Mouse (Mus musculus) common myeloid progenitor, adult 5-6 weeks (primary cell): ENCODE results near the gene Washc3. TPM values are rescaled to one million over a fixed set of nuclear protein-coding genes. Genes with fewer than 3 reads are reported as not detected.

Experiments
- ATAC-seq: replicated peaks from 2 replicates; pipeline ENCODE4 v1.8.0; 2016; ENCODE audit warnings: low read depth, mild to moderate bottlenecking, moderate TSS enrichment, inconsistent platforms; ENCODE audit not compliant: poor library complexity, severe bottlenecking
- total RNA-seq: library from RNA; stranded (forward); fragments of 200-1000, 187-1606 nt; gene quantifications from 2 replicates; pipeline ENCODE4 v1.2.3, GENCODE M21; 2017

Gene Washc3
- total RNA-seq, 1 experiment from 2014 or later: 35.9 TPM

DNA sequence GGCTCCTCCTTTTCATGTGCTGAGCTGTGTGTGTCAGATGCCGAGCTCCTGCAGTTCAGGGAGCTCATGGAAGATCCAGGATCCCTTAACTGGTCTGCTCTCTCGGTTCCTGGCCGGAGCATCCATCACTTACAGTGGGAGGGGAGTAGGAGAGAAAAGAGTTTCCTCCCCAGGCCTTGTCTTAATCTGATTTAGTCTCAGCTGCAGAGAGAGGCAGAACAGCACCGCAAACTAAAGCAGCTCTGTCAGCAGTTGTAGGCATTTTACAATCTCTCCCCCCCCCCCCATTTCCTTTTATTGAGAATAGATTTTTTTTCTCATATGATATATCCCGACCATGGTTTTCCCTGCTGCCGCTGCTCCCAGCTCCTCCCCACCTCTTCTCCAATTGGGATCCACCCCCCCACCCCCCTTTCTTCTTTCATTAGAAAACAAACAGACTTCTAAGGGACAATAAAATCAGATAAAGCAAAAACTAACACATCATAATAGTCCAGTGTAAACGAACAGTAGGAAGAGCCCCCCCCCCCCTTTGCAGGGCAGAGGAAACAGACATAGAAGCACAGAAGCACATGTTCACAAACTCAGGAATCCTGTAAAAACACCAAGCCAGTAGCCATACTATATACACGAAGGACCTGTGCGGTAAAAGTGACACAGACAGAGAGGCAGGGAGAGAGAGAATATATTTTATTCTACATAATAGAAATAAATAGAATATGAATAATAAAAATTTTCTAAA, 51.4 kb downstream of the Washc3 start:
- no peak for ATAC-seq

GRCm38 (mm10) chr10:88255556-88255955, 54.7 kb downstream of the Washc3 start:
- no peak for ATAC-seq

DNA sequence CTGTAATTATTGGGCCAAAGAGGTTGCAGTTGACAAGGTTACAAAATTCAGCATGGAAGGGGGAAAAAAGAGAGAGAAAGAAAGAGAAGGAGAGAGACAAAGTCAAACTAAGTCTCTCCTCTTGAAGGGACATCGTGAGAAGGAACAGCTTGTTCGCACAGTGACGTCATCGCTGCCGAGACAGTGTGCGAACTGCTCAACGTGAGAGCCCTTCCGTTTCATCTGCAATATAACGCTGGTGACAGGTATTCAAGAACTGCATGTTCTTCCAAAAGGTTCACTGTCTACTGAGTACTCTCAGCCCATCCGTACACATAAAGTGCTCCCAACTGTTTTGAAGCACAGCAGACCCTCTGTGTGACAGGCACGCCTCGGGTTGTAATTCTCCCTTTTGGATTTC, 59.4 kb downstream of the Washc3 start:
- ATAC-seq: no peak

DNA sequence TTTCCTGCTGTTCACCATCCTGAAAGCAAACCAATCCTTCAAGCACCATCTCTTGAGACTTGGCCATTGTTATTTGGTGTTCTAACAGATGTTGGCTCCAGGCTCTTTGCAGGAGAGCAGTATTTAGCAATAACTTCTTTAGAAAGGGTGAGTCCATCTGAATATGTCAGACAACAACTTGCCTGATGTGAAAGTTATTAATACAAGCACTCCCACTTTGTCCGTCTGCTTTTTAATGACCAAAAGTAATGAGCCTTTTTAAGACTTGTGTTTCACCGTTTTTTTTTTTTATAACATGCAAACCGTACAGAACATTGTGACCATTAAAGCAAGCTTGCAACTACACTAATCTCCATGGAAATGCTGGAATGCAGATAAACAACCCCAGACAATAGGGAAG, 60.3 kb downstream of the Washc3 start:
- no peak for ATAC-seq

- ATAC-seq: no peak
Observed at GRCm38 (mm10) chr10:88263383-88263782, 62.5 kb downstream of the Washc3 start.

DNA sequence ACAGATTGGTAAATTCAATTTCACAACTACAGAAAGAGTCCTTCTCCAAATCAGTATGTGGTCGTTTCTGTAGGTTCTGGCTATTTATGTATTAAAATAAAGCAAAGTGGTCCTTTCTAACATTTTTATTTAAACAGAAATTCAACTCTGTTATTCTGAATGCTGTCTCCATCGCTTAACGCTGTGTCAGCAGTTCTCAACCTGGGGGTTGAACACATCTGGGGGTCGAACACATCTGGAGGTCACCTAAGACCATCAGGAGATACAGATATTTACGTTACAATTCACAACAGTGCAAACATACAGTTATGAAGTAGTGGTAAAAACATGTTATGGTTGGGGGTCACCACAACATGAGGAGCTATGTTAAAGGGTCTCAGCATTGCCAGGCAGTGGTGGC, 73.2 kb downstream of the Washc3 start:
- ATAC-seq: no peak

GRCm38 (mm10) chr10:88281699-88282098, 80.8 kb downstream of the Washc3 start:
- no peak for ATAC-seq

DNA sequence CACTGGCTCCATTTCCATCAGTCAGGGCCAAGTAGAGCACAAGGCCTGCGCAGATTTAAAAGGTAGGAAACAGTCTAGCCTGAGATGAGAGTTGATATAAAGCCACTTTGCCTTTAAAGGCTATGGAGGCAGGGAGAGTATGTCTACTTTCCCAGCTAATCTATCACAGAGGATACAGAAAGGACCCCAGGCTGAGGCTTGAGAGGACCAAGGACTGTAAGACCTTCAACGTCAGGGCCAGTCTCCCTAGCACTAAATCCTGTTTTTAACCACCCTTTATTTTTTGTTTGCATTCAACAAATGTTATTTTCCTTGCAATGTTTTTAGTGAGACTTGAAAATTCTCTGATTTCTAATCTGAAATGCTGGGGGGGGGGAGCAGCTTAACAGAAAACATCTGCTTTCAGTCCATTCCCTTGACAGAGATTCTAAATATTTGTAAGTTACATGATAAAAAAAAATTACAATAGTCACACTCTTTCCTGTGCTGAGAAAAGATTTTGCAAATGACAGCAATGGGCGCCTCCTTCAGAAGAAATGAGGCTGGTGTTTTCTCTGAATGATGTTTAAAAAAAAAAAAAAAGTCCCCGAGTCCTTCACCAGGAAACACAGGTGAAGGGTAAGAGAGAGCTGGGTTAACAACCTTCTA, 83.6 kb downstream of the Washc3 start:
- no peak for ATAC-seq

DNA sequence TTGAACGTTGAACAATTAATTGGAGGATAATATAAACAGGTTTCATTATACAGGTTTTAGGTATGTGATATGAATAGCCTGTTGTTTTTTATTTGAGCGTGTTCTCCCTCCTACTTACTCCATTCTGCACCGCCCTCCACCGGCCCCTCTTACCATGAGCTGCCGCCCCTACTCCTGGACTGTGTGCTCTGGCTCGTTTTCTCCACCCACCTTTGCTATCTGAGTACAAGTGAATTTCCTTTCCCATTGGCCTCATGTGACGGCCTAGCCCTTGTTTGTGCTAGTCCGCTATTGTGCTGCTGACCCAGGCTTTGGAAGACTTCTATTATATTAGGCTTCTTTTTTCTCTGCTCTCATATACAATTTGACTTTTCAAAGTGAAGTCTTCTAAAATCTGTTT, 86.4 kb downstream of the Washc3 start:
- ATAC-seq: no peak

GRCm38 (mm10) chr10:88288061-88288460, 87.2 kb downstream of the Washc3 start:
- no peak for ATAC-seq

DNA sequence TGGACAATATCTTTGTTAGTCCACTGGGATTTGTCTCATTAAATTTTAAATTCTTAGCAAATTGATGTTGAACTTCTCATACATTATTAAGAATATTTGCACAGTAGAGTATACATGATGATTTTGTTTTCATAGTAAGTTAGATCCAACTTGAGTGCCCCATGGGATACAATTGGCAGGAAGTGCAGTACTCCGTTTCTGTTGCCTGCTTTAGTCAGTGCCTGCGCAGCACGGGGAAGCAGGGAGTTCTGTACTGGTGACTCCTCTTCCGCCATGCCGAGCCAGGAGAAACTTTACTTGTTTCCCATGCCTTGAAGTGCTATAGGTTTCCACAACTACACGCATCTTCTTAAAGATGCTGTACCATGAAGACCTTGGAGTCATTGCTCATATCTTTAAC, 94.2 kb downstream of the Washc3 start:
- ATAC-seq: no peak

Other genes with a start within 250 kb of the Washc3 start
- gene Pmch, start 110.0 kb upstream of the Washc3 start, total RNA-seq: not detected in 2 replicates
- 32.2 and 57.5 TPM in 2 replicates for gene Parpbp, start 54.2 kb upstream of the Washc3 start, total RNA-seq
- gene Nup37, start 54.1 kb upstream of the Washc3 start, total RNA-seq: 69.1 and 73.0 TPM in 2 replicates
- 4.2 and 7.4 TPM in 2 replicates for gene Dram1, start 178.0 kb downstream of the Washc3 start, total RNA-seq
- gene Gnptab, start 178.0 kb downstream of the Washc3 start, total RNA-seq: 53.2 and 68.3 TPM in 2 replicates